Mouse (Mus musculus) T-helper 17 cell (primary cell): Measurements from ENCODE around the gene Rhof.

ENCODE experiments used
- in situ Hi-C, 2 experiments: fragments of 300-600 bp; cut with MboI, MseI; formaldehyde crosslinking; loops; 1 replicate in 1 of 2; 2 replicates in 1 of 2; pipeline ENCODE4 v1.15.1; 2025; ENCODE audit warnings: high pct_unique_total_duplicates in 2 of 2

The Rhof gene

DNA sequence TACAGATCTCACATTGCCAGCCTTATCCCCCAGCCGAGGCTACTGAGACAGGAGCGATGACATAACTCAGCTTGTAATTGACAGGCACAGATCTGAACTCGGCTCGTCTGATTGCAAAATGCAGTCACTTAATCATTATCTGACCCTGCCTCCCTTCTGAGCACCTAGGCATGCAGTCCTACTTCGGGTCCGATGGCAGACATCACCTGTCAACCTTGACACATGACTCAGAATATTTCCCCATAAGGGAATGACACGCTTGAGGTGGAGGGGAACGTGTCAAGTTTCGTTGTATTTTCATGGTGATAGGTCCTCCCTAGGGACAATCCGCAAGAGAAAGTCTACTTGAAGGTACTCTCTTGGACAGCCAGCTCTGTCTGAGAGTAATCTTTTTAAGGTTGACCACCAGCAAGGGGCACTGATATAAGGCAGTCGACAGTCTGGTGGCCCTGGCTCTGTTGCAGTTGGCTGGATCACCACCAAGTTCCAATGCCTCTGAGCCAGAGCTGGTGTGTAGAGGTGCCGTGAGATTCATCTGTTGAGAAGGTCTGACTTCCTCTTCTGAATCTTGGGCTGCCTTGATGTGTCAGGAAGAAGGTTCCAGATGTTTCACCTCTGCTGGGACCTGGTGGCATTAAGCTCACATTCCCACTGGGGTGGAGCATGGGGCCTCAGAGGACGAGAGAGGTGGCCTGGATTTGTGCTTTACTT is 49.0 kb downstream of the Rhof start:
- in situ Hi-C loops: loop anchor here in 1 of 2 experiments (5.0 to 10.0 kb wide), 2 partner anchors 99 to 581 kb away; partner anchors contain the start of gene Hpd

DNA sequence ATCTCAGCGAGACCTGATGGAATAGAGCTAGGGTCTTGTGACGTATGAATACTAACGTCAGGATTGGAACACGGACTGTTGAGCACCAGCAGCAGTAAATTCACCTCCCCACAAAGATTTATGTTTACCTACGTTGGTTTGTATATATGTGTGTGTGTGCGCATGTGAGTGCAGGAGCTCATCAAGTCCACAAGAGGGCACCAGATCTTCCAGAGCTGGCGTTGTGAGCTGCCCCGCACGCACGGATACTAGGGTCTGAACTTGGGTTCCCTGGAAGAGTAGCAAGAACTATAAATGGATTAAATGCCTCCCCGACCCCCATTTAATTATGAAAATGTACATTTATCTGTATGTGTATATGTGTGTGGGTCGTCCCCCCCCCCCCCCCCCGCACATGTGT is 52.0 kb downstream of the Rhof start:
- in situ Hi-C loops: loop anchor here in 1 of 2 experiments (5.0 to 10.0 kb wide), 2 partner anchors 102 to 584 kb away; partner anchors contain the start of gene Hpd

DNA sequence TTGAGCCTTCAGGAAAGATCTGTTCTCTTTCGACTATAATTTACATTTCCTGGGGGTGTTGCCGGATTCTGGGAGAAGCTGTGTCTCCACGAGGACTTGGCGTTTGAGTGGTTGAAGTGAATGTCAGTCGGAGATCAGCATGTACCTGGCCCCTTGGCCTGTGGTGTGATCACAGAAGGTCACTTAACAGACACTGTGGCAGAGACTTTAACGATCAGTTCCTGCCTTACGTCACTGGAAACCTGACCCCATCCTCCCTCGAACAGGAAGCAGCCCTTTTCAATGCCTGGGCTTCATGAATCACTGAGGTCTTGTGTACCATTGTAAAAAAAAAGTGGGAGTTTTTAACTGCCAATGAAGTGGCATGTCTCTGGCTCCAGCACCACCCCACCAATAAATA is 52.5 kb downstream of the Rhof start:
- in situ Hi-C loops: loop anchor here in 1 of 2 experiments (5.0 to 10.0 kb wide), 2 partner anchors 102 to 585 kb away; partner anchors contain the start of gene Hpd

GRCm38 (mm10) chr5:123079568-123079967 is 52.9 kb downstream of the Rhof start:
- in situ Hi-C loops: loop anchor here in 1 of 2 experiments (5.0 kb wide), 1 partner anchor 448 kb away; the partner anchor contains the start of gene Gm49027

DNA sequence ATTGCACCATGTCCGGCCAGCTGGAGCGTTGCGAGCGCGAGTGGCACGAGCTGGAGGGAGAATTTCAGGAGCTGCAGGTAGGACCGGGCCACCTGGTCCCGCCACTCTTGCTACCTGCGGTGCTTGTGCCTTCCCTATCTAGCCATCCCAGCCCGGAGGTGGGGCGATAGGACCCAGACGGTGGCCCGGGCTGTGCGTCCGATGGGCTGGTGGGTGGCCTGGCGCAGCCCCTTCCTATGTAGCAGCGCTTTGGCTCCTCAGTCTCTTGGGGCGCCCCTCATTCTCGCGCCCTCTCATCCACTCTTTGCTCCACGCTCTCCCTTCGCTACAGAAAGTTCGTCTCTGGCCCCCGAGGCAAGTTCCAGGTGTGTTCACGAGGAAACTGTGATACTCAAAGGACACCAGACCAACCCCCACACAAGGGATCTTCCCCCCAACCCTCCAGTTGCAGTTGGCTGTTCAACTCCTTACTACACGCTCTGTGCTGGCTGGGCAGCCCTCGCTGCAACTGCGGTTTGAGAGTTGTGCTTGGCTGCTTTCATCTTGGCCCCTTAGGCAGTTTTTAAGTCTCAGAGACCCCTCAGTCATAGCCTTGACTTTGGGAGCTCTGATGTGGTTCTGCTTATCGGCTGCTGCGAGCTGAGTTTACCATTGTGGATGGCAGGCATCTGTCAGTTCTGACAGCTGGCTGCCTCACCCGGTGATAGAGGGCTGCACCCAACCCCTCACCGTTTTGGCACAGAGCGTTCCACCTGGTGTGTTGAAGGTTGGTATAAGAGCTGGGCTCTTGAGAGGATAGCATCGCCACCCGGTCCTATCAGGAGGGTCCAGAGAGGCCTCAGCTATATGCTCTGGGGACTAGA is 55.8 kb downstream of the Rhof start:
- in situ Hi-C loops: loop anchor here in 1 of 2 experiments (5.0 kb wide), 1 partner anchor 451 kb away; the partner anchor contains the start of gene Gm49027

GRCm38 (mm10) chr5:123075576-123076418 is 56.7 kb downstream of the Rhof start:
- in situ Hi-C loops: loop anchor here in 1 of 2 experiments (5.0 kb wide), 1 partner anchor 452 kb away; the partner anchor contains the start of gene Gm49027

- in situ Hi-C loops: loop anchor here (5.0 to 10.0 kb wide), 3 partner anchors 44 to 66 kb away; partner anchors contain the start of gene Rhof (in 1 of the 2)
Observed at GRCm38 (mm10) chr5:123068714-123069113, 63.8 kb downstream of the Rhof start.

- in situ Hi-C loops: loop anchor here (5.0 to 10.0 kb wide), 3 partner anchors 44 to 67 kb away; partner anchors contain the start of gene Rhof (in 1 of the 2)
Observed at GRCm38 (mm10) chr5:123068115-123068514, 64.4 kb downstream of the Rhof start, which contains the start of gene Tmem120b. Gene Tmem120b (plus strand): TSS chr5:123068415.

DNA sequence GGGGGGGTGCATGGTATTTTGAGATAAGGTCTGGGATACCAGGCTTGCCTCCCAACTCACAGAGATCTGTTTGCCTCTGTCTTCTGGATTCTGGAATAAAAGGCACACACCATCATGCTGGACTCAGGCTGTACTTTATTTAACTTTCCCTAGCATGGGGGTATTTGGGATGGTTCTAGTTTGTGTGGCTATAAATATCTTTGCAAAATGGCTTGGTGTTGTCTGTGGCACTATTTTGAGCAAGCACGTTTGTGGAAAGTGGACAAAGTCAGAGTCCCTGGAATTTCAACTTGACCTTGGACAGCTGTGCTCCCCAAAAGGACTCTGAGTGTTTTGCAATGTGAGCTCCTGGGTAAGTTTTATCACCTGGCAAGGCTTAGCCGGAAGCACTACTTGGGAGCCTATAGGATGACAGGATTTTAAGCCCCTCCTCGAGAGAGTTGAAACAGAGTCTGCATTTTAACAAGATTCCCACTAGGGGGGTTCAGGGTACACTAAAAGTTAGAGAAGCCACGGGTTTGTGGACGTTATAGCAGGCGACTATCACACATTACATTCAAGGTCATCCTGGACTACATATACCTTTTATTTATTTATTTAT is 65.0 kb downstream of the Rhof start:
- in situ Hi-C loops: loop anchor here (5.0 to 10.0 kb wide), 3 partner anchors 45 to 67 kb away; partner anchors contain the start of gene Rhof (in 1 of the 2)

DNA sequence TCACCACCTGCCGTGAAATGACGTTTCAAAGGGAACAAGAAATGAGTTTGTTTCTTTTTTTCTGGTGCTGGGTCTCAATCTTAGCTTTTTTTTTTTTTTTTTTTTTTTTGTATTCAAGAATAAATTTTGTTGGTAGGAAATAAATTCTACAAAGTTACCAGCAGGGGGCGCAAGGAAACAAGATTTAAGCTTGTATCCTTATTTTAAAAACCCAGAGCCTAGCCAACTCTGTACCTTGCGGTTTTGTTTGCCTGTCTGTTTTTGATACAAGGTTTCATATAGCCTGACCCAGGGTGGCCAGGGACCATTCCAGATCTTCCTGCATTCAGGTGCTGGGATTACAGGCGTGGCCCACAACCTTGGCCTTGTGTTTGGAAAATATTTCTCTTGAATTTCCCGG is 68.3 kb downstream of the Rhof start:
- in situ Hi-C loops: loop anchor here (5.0 to 10.0 kb wide), 2 partner anchors 71 to 108 kb away; partner anchors contain the start of gene Rhof (in 1 of the 2)

DNA sequence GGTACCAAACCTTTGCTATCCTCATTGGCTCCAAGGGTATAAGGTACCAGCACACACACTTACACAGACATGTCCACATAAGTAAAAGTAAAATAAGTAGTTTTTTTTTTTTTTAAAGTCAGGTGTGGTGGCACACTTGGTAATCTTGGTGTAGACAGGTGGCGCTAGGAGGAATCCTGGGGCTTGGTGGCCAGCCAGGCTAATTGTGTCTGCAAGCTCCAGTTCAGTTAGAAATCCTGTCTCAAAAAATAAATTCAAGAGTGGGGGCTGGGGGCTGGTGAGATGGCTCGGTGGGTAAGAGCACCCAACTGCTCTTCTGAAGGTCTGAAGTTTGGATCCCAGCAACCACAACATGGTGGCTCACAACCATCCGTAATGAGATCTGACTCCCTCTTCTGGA is 69.4 kb downstream of the Rhof start:
- in situ Hi-C loops: loop anchor here (5.0 to 10.0 kb wide), 2 partner anchors 72 to 109 kb away; partner anchors contain the start of gene Rhof (in 1 of the 2)

DNA sequence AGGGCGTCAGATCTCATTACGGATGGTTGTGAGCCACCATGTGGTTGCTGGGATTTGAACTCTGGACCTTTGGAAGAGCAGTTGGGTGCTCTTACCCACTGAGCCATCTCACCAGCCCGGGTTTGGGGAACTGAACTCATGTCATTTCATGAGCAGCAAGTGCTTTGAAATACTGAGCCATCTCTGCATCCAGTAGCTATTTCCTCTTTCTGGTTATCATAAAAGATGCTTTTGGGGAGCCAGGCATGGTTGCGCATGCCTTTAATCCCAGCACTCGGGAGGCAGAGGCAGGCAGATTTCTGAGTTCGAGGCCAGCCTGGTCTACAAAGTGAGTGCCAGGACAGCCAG is 71.1 kb downstream of the Rhof start:
- in situ Hi-C loops: loop anchor here (5.0 to 10.0 kb wide), 2 partner anchors 73 to 111 kb away; partner anchors contain the start of gene Rhof (in 1 of the 2)

- in situ Hi-C loops: loop anchor here (5.0 to 10.0 kb wide), 2 partner anchors 74 to 111 kb away; partner anchors contain the start of gene Rhof (in 1 of the 2)
Observed at GRCm38 (mm10) chr5:123060706-123061401, 71.6 kb downstream of the Rhof start.

DNA sequence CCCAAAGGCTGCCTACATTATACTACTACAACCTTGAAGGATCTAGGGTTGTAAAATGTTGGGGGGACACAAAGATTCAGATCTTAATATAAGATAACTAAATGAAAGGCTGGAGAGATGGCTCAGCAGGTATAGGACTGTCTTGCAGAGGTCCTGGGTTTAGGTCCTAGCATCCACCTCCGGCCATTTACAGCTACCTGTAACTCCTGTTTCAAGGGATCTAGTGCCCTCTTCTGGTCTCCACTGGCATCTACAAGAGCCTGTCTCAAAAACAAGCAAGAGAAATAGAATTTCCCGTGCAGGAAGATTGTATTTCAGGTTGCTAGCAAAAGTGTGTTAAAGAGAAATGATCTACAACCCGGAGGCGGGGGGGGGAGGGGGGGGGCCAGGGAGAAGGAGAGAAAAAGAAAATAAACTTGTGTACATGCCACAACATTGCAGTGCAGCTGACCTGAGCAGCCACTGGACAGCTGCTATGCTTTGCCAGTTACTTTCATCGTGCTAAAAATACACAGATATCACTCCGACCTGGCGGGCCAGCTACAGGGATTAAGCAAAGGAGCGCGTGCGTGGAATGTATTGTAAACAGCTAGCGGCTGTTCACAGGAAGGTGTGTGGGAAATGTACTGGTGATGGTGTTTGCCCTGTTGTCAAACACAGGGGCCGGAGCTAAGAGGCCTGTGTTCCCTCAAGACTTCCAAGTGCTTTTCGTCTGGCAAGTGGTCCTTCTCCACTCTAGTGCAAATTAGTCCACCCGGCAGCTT is 72.6 kb downstream of the Rhof start:
- in situ Hi-C loops: loop anchor here (5.0 to 10.0 kb wide), 2 partner anchors 75 to 112 kb away; partner anchors contain the start of gene Rhof (in 1 of the 2)

DNA sequence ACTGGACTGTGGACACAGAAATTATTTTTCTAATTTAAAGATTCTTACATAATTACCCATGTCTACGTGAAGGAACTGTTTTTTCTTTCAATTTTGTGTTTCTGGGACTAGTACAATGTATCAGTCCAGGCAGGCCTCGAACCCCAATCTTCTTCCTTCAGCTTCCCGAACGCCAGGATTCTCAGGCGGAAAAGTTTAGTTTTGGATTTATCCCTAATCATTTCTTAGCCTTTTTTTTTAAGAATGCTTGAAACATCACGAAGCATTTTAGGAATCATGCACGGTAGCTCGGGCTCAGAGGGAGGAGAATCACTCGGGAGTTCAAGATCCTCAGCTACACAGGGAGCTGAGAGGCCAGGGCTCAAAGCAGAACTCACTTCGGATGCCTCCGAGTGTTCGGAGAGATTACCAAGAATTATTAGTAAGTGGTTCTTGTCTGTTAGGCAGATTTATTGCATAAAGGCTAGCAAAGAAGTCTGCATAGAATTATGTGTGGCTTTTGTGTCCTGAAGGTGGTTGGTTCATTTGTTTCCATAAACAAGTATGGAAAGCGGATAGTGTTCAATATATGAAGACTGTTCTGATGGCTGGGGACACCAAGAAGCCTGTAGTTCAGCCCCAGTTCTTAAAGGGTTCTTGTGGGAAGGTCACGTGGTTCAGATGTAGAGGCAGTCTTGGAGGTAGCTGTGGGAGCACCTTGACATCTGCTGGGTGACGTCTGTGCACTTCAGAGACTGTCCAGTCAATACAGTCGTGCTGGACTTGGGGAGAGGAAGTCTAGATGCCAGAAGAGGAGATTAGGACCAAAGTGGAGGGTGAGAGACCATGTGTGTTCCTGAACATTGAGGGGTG is 74.0 kb downstream of the Rhof start:
- in situ Hi-C loops: no loop called here

GRCm38 (mm10) chr5:123057366-123058250 is 74.9 kb downstream of the Rhof start:
- in situ Hi-C loops: no loop called here
